ENCODE assay signal across 8 mouse cellular contexts in the genomic region with DNA sequence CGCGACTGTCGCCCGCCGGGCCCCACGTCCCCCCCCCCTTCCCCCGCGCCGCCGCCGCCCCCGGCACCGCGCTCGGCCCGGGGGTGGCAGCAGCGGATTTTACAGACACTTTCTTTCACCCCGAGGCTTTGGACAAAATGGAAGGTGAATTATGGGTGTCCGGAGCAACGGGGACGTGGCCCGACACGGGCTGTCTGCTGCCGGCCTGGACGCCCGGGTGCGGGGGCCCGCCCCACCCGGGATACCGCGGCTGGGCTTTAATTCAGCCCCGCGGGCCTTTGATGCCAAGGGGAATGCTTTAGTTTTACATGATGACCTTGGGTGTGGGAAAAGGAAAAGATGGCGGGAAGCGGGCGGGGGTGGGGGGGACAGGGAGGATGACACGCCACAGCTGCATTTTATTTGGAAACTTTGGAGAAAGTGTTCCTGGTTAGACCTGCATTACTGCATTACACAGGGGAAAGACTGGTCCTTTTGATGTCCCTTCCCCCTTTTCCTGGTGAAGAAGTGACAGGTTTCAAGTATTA. TPM values are rescaled to one million over a fixed set of nuclear protein-coding genes. Genes with fewer than 3 reads are reported as not detected.
A peak's percentile ranks its signal among the peaks of the same experiment; 100 is the strongest.
DNase-seq lines count a peak whose midpoint lies in the region; ATAC-seq lines count a peak whose summit lies in the region.

No protein-coding gene starts in this region.

- H3K4me1 ChIP-seq in forebrain, embryonic 16.5 days (replicated peaks; ENCODE audit: control insufficient read depth, insufficient read depth, low read length), result peaks cover 4% of the 10 kb centered on the region
- H3K4me1 ChIP-seq in limb, embryonic 13.5 days, result no peaks in the 10 kb centered on the region
- no peaks in the 10 kb centered on the region for H3K4me1 ChIP-seq in neural tube, embryonic 14.5 days (ENCODE audit: control insufficient read depth, insufficient read depth, low read length)

- H3K36me3 ChIP-seq in forebrain, embryonic 16.5 days (ENCODE audit: control insufficient read depth, insufficient read depth), result no peaks in the 10 kb centered on the region
- H3K36me3 ChIP-seq in limb, embryonic 13.5 days, result peaks cover 18% of the 10 kb centered on the region
- H3K36me3 ChIP-seq in neural tube, embryonic 14.5 days (ENCODE audit: control insufficient read depth, insufficient read depth, low read length), result no peaks in the 10 kb centered on the region

- H3K27ac ChIP-seq in forebrain, embryonic 16.5 days (ENCODE audit: low read length), result peak overlapping the region; percentile 95
- peak overlapping the region; percentile 96; the same call in 1 of the 2 replicates for H3K27ac ChIP-seq in limb, embryonic 13.5 days
- H3K27ac ChIP-seq in neural tube, embryonic 14.5 days (ENCODE audit: low read depth, low read length), result peak overlapping the region; percentile 96

- H3K4me3 ChIP-seq in forebrain, embryonic 16.5 days (replicated peaks; ENCODE audit: low read length), result peak overlapping the region; percentile 70
- peak overlapping the region; percentile 69 for H3K4me3 ChIP-seq in limb, embryonic 13.5 days
- H3K4me3 ChIP-seq in neural tube, embryonic 14.5 days (ENCODE audit: low read depth, low read length), result peak overlapping the region; percentile 64

- peak; percentile 11 to 20 for DNase-seq in adrenal gland, adult 18-20 months (ENCODE audit: low spot score in 2 of 2)
- DNase-seq in adrenal gland, postnatal 36 days, result no peak
- DNase-seq in right cerebral cortex, postnatal 25 days, result peak; percentile 5
- DNase-seq in right cerebral cortex, postnatal 4 days, result no peak
- no peak for DNase-seq in spleen, postnatal 4 days (ENCODE audit: low spot score in 2 of 2)

- peak overlapping the region; percentile 82 for H3K9ac ChIP-seq in forebrain, embryonic 16.5 days (replicated peaks; ENCODE audit: low read depth, low read length)
- H3K9ac ChIP-seq in limb, embryonic 13.5 days, result peak overlapping the region; percentile 88
- peak overlapping the region; percentile 82 for H3K9ac ChIP-seq in neural tube, embryonic 14.5 days (replicated peaks; ENCODE audit: low read depth, low read length)

- WGBS in forebrain, embryonic 16.5 days, result 36% methylated on average over 24 of the region's 37 CpGs
- WGBS in limb, embryonic 13.5 days, result 12% methylated on average over 26 of the region's 37 CpGs
- WGBS in neural tube, embryonic 14.5 days, result 12% methylated on average over 21 of the region's 37 CpGs

- H3K4me2 ChIP-seq in forebrain, embryonic 16.5 days (ENCODE audit: low read length), result peak overlapping the region; percentile 49
- peak overlapping the region; percentile 73 for H3K4me2 ChIP-seq in limb, embryonic 13.5 days (replicated peaks)
- peak overlapping the region; percentile 45 for H3K4me2 ChIP-seq in neural tube, embryonic 14.5 days (ENCODE audit: low read depth, low read length)

- H3K27me3 ChIP-seq in forebrain, embryonic 16.5 days (replicated peaks; ENCODE audit: control insufficient read depth, insufficient read depth, low read length), result no peaks in the 10 kb centered on the region
- H3K27me3 ChIP-seq in limb, embryonic 13.5 days, result no peaks in the 10 kb centered on the region
- H3K27me3 ChIP-seq in neural tube, embryonic 14.5 days (ENCODE audit: control insufficient read depth, insufficient read depth, low read length), result no peaks in the 10 kb centered on the region

- H3K9me3 ChIP-seq in forebrain, embryonic 16.5 days (ENCODE audit: control insufficient read depth, low read length), result no peaks in the 10 kb centered on the region
- no peaks in the 10 kb centered on the region for H3K9me3 ChIP-seq in limb, embryonic 13.5 days
- no peaks in the 10 kb centered on the region for H3K9me3 ChIP-seq in neural tube, embryonic 14.5 days (ENCODE audit: control insufficient read depth, low read length)

- ATAC-seq in forebrain, embryonic 16.5 days, result no peak
- no peak for ATAC-seq in limb, embryonic 13.5 days (ENCODE audit: low FRiP score, low read depth)
- ATAC-seq in neural tube, embryonic 14.5 days (ENCODE audit: low read depth), result no peak

RNA-seq across cellular contexts. Expression of gene Hmgb3, which starts 1.3 kb away (rescaled TPM):
- total RNA-seq in adrenal gland, adult 18-20 months (2021), result 100 to 1,000 TPM; 156 to 178 TPM
- total RNA-seq in adrenal gland, postnatal 36 days (2021), result 100 to 1,000 TPM; 168 to 216 TPM
- 519 and 535 TPM in 2 replicates for polyA plus RNA-seq in forebrain, embryonic 16.5 days (2015; fragmentation: Nextera tagmentation; extraction: Ambion mirVana)
- polyA plus RNA-seq in limb, embryonic 13.5 days (2015; fragmentation: Nextera tagmentation; extraction: Ambion mirVana), result 388 and 423 TPM in 2 replicates
- polyA plus RNA-seq in neural tube, embryonic 14.5 days (2014; fragmentation: Nextera tagmentation; extraction: Ambion mirVana), result 378 and 434 TPM in 2 replicates

Comparison
In these comparisons a context has a peak if more than half of its experiments do, and no peak if none do; other contexts are left out.
1. DNase-seq: peak in adrenal gland, adult 18-20 months (2 of 2) and right cerebral cortex, postnatal 25 days (single experiment); none in adrenal gland, postnatal 36 days (0 of 2), right cerebral cortex, postnatal 4 days (single experiment) and spleen, postnatal 4 days (0 of 2).
2. Peak in every context shown above with its lines, with median percentiles within 50 percentile points of each other: H3K27ac ChIP-seq, H3K4me2 ChIP-seq, H3K4me3 ChIP-seq and H3K9ac ChIP-seq.